Mouse (Mus musculus) MEL (cell line): ENCODE results near the gene Cblc.

Source experiments
- MEF2A ChIP-seq: IDR thresholded peaks from 2 replicates; pipeline ENCODE4 v1.6.1; 2014; ENCODE audit warnings: low read depth, mild to moderate bottlenecking, inconsistent platforms, low read length, improper control_type of control experiment; ENCODE audit not compliant: poor library complexity, insufficient replicate concordance, severe bottlenecking; ENCODE audit errors: extremely low read depth
- NELFE ChIP-seq: IDR thresholded peaks from 2 replicates; pipeline ENCODE4 v1.6.1; 2011; ENCODE audit warnings: low read depth, low read length, improper control_type of control experiment
- POLR2AphosphoS5 ChIP-seq: IDR thresholded peaks from 2 replicates; pipeline ENCODE4 v1.6.1; 2012; ENCODE audit warnings: low read depth, borderline replicate concordance, mild to moderate bottlenecking, inconsistent platforms, low read length, moderate library complexity, mixed read lengths
- SMC3 ChIP-seq: IDR thresholded peaks from 2 replicates; pipeline ENCODE4 v1.6.1; 2011; ENCODE audit warnings: low read depth, low read length, improper control_type of control experiment

- TF ChIP-seq POLR2AphosphoS5: no peak
- TF ChIP-seq NELFE: no peak
- no peak for TF ChIP-seq SMC3
- no peak for TF ChIP-seq MEF2A
Observed at GRCm38 (mm10) chr7:19764581-19764980, 32.0 kb downstream of the Cblc start.
